Mouse (Mus musculus) cerebellum, adult 2 months (tissue): Measurements from ENCODE around the gene Olfr1175-ps. TPM values are rescaled to one million over a fixed set of nuclear protein-coding genes. Genes with fewer than 3 reads are reported as not detected.

Experiments used
- DNase-seq, 2 experiments: peaks; one replicate each; pipeline ENCODE4 v3.0.0; 2021
- H3K27ac ChIP-seq: fragments of 200-500 bp; 2 replicates; pipeline ENCODE4 v1.5.1; 2012; ENCODE audit warnings: low read length, control low read depth, inconsistent platforms; ENCODE audit not compliant: insufficient read depth
- H3K27me3 ChIP-seq: fragments of 200-500 bp; 2 replicates; pipeline ENCODE4 v1.6.1; 2012; ENCODE audit warnings: inconsistent platforms, mild to moderate bottlenecking, low read length, moderate library complexity; ENCODE audit not compliant: control insufficient read depth, insufficient read depth
- H3K4me1 ChIP-seq: fragments of 200-500 bp; 2 replicates; pipeline ENCODE4 v1.6.1; 2011; ENCODE audit warnings: low read length; ENCODE audit not compliant: control insufficient read depth, insufficient read depth
- H3K4me3 ChIP-seq: fragments of 200-500 bp; replicated peaks from 2 replicates; pipeline ENCODE3; 2011; ENCODE audit warnings: mild to moderate bottlenecking, low read depth, low read length, control low read depth; ENCODE audit not compliant: insufficient read depth
- CTCF ChIP-seq: fragments of 200-500 bp; IDR thresholded peaks from 2 replicates; pipeline ENCODE4 v1.5.1; 2011; ENCODE audit warnings: low read depth, mild to moderate bottlenecking, control low read depth, low read length, moderate library complexity, borderline replicate concordance; ENCODE audit not compliant: insufficient read depth
- POLR2A ChIP-seq: fragments of 200-500 bp; IDR thresholded peaks from 2 replicates; pipeline ENCODE4 v1.6.1; 2011; ENCODE audit warnings: low read length, control low read depth, borderline replicate concordance; ENCODE audit not compliant: insufficient read depth
- WGBS: fragments of 180-500 bp; shearing (Covaris S2); methylation state at CpG from one replicate; pipeline ENCODE4 v1.1.7; 2018; 5-methylcytosine and 5-hydroxymethylcytosine counted together
- polyA plus RNA-seq: library from polyadenylated mRNA; depleted of rRNA; stranded (reverse); fragments of >200 nt; gene quantifications from 2 replicates; pipeline ENCODE4 v1.2.3, GENCODE M21; 2012; rRNA removed

Gene Olfr1175-ps
- polyA plus RNA-seq, result not detected in 2 replicates

DNA sequence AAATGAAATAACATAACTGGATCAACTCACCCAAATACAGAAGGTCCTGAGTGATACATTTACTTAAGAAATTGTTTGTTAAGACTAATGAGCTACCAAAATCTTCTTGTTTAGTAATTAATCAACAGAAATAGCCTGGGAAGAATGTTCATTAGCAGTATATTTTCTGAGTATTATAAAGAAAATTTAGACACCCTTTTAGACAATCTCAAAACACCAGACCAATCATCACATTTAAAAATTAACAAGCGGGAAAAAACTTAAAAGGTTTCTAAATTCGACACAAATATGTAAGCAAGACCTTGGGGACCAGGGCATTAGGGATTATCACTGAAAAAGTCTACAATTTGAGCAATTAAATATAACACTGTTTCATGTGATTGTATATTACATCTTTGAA lies at the start of gene Olfr1175-ps:
Olfr1175-ps (minus strand) TSS at position 101 of the 400 bp plus-strand sequence.
- H3K4me1 ChIP-seq, result no peaks in the 10 kb centered on the region
- H3K27ac ChIP-seq, result no peak within 1 kb of the TSS
- WGBS, result 88% methylated on average over 2 of the region's 2 CpGs
- no peak within 1 kb of the TSS for H3K4me3 ChIP-seq
- TF ChIP-seq POLR2A (no peak), CTCF (no peak)
- DNase-seq, result no peak
- H3K27me3 ChIP-seq, result no peaks in the 10 kb centered on the region

DNA sequence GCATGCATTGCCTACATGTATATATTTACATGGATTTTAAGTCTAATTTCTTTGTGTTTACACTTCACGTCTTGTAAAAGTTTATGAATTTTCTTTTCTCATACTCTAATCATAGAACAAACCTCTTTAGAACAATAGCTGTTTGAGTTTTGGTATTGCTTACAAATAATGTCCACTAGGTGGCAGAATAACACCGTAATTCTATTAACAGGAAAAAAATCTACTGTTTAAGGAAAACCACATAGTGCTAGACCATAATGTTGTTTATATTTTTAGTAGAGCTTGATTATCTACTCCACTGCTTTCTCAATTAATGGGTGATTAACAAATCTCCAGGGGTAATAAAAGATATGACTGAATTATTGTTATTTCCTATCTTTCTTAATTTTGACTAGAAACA lies 29.3 kb upstream of the Olfr1175-ps start:
- Histone ChIP-seq H3K4me1 (no peaks in the 10 kb centered on the region), H3K27me3 (no peaks in the 10 kb centered on the region), H3K27ac (no peak overlapping the region), H3K4me3 (no peak overlapping the region)
- TF ChIP-seq POLR2A, result no peak
- peak; percentile 13; the same call in 1 of the 2 replicates for TF ChIP-seq CTCF
- 2% methylated on average over 2 of the region's 2 CpGs for WGBS
- peak in 1 of 2 experiments; percentile 1 for DNase-seq

DNA sequence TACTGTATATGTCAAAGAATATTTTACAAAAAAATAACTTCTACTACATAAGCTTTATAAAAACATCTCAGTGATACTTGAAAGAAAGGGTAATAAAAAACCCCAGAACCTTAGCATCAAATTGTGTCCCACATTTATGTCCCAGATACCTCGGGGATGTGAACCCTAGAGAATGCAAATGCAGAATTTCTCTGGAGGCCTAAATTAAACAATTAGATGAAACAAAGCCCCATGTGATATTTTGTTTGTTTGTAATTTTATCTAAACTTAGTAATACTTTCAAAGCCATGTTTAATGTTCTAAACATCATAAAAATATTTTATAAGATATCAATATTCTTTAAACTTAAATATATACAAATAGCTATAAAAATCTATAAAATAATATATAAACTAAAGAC lies 19.4 kb upstream of the Olfr1175-ps start, which contains the start of gene Olfr1177-ps:
Olfr1177-ps (minus strand) TSS at position 101 of the 400 bp plus-strand sequence.
- TF ChIP-seq POLR2A, result no peak
- TF ChIP-seq CTCF, result no peak
- 76% methylated on average over 1 of the region's 1 CpGs for WGBS
- Histone ChIP-seq H3K27ac (no peak within 1 kb of the TSS), H3K27me3 (no peaks in the 10 kb centered on the region), H3K4me1 (no peaks in the 10 kb centered on the region), H3K4me3 (no peak within 1 kb of the TSS)
- no peak for DNase-seq

DNA sequence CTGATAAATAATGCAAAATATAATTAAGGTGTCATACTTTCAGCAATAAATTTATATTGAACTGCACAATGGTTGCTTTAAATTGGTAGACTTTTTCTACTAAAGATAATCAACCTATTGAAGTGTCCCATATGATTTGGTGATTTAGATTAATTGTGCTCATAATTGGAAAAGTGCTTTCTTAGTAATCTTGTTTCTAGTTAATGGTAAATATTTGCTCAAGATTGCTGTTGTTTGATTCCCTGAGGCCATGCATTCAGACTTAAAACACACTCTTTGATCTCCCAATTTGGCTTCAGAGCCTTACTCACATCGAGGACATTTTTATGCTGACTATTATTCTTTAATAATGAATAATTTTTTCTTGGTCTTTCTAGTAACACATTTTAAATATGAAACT lies 9.4 kb upstream of the Olfr1175-ps start, which contains the start of gene Olfr1176:
Olfr1176 (plus strand) TSS at position 301 of the 400 bp plus-strand sequence.
- TF ChIP-seq POLR2A (no peak), CTCF (no peak)
- Histone ChIP-seq H3K27ac (no peak within 1 kb of the TSS), H3K27me3 (no peaks in the 10 kb centered on the region), H3K4me1 (no peaks in the 10 kb centered on the region), H3K4me3 (no peak within 1 kb of the TSS)
- 80% methylated on average over 1 of the region's 1 CpGs for WGBS
- no peak for DNase-seq

DNA sequence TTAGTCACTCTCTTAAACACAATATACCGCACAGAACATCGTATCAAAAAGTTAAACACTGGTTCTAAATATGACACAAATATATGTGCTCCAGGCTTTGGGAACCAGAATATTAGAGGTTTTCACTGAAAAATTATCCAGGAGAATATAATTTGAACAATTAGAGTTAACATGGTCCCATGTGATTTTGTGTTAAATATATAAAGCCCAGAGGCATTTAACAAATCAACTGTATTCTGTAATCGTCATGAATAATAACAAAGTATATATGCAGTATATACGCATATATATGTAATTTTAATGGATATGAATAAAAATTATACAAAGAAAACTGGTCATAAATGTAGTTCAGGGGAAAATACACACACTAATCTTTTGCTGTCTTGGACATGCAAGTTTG lies 12.0 kb downstream of the Olfr1175-ps start, which contains the start of gene Olfr1174-ps:
Olfr1174-ps (minus strand) TSS at position 101 of the 400 bp plus-strand sequence.
- TF ChIP-seq CTCF (no peak), POLR2A (no peak)
- WGBS, result 92% methylated on average over 4 of the region's 4 CpGs
- Histone ChIP-seq H3K4me3 (no peak within 1 kb of the TSS), H3K27me3 (no peaks in the 10 kb centered on the region), H3K27ac (no peak within 1 kb of the TSS), H3K4me1 (no peaks in the 10 kb centered on the region)
- DNase-seq, result no peak

DNA sequence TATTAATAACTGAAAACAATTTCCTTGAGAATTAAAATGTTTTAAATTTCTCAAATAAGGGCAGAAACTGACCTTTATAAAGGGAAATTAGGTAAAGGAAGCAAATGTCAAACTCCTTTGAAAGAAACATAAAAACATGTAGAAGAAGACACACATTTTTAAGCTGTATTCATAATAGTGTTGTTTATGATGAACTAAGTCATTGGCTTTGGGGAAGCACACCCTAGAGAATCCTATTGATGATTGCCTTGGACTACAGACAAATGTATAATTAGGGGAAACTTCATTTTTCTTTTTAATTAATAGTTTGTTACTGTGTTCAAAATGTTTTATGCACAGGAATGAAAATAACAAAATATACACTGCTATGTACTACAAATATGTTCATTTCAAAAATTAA lies 47.2 kb downstream of the Olfr1175-ps start, which contains the start of gene Olfr1173:
Olfr1173 (minus strand) TSS at position 101 of the 400 bp plus-strand sequence.
- no peak for DNase-seq
- H3K4me3 ChIP-seq, result no peak within 1 kb of the TSS
- H3K4me1 ChIP-seq, result no peaks in the 10 kb centered on the region
- H3K27me3 ChIP-seq, result no peaks in the 10 kb centered on the region
- no peak within 1 kb of the TSS for H3K27ac ChIP-seq
- TF ChIP-seq POLR2A, result no peak
- no peak for TF ChIP-seq CTCF

Other genes with a start within 250 kb of the Olfr1175-ps start
- gene Olfr1164, start 233.2 kb downstream of the Olfr1175-ps start, polyA plus RNA-seq, result not detected in 2 replicates
- gene Olfr1166, start 198.9 kb downstream of the Olfr1175-ps start, polyA plus RNA-seq, result not detected in 2 replicates
- gene Olfr1167, start 172.0 kb downstream of the Olfr1175-ps start, polyA plus RNA-seq, result not detected in 2 replicates
- gene Olfr1168, start 145.3 kb downstream of the Olfr1175-ps start, polyA plus RNA-seq, result not detected in 2 replicates
- not detected in 2 replicates for gene Olfr1170, start 98.9 kb downstream of the Olfr1175-ps start, polyA plus RNA-seq
- not detected in 2 replicates for gene Olfr1173, start 47.3 kb downstream of the Olfr1175-ps start, polyA plus RNA-seq
- gene Olfr1174-ps, start 12.1 kb downstream of the Olfr1175-ps start, polyA plus RNA-seq, result not detected in 2 replicates
- not detected in 2 replicates for gene Olfr1176, start 9.5 kb upstream of the Olfr1175-ps start, polyA plus RNA-seq
- not detected in 2 replicates for gene Olfr1177-ps, start 19.3 kb upstream of the Olfr1175-ps start, polyA plus RNA-seq
- not detected in 2 replicates for gene Olfr1178, start 59.8 kb upstream of the Olfr1175-ps start, polyA plus RNA-seq
- not detected in 2 replicates for gene Olfr1179, start 79.2 kb upstream of the Olfr1175-ps start, polyA plus RNA-seq
- not detected in 2 replicates for gene Olfr1180, start 91.9 kb upstream of the Olfr1175-ps start, polyA plus RNA-seq
- not detected in 2 replicates for gene Olfr1181, start 99.0 kb upstream of the Olfr1175-ps start, polyA plus RNA-seq
- not detected in 2 replicates for gene Gm13757, start 121.9 kb upstream of the Olfr1175-ps start, polyA plus RNA-seq
- gene Olfr1183, start 127.7 kb upstream of the Olfr1175-ps start, polyA plus RNA-seq, result not detected in 2 replicates
- gene Olfr1184, start 156.4 kb upstream of the Olfr1175-ps start, polyA plus RNA-seq, result not detected in 2 replicates
- not detected in 2 replicates for gene Olfr1185-ps1, start 166.1 kb upstream of the Olfr1175-ps start, polyA plus RNA-seq
- not detected in 2 replicates for gene Olfr1186, start 191.3 kb upstream of the Olfr1175-ps start, polyA plus RNA-seq
- gene Olfr1188, start 229.7 kb upstream of the Olfr1175-ps start, polyA plus RNA-seq, result not detected in 2 replicates